Mouse (Mus musculus) granulocyte monocyte progenitor cell, adult 5-6 weeks (primary cell): ENCODE results near the gene Cela2a. TPM values are rescaled to one million over a fixed set of nuclear protein-coding genes. Genes with fewer than 3 reads are reported as not detected.

Experiments used
- ATAC-seq: replicated peaks from 2 replicates; pipeline ENCODE4 v1.8.0; 2016; ENCODE audit warnings: mild to moderate bottlenecking, moderate TSS enrichment, inconsistent platforms; ENCODE audit not compliant: poor library complexity, severe bottlenecking
- total RNA-seq, 2 experiments: library from RNA; stranded (forward) in 1 of 2; stranded (reverse) in 1 of 2; fragments of 200-712, 200-1000 nt in 1 of 2; fragments of >200 nt in 1 of 2; fragmentation: Nextera tagmentation in 1 of 2; gene quantifications; 2 replicates each; pipeline ENCODE4 v1.2.3; 2014 to 2017

Gene Cela2a
- total RNA-seq, 2 experiments from 2014 or later = not detected

- peak; percentile 13; the same call in 1 of the 2 replicates for ATAC-seq
Measured at GRCm38 (mm10) chr4:141860246-141860841, 34.4 kb upstream of the Cela2a start.

DNA sequence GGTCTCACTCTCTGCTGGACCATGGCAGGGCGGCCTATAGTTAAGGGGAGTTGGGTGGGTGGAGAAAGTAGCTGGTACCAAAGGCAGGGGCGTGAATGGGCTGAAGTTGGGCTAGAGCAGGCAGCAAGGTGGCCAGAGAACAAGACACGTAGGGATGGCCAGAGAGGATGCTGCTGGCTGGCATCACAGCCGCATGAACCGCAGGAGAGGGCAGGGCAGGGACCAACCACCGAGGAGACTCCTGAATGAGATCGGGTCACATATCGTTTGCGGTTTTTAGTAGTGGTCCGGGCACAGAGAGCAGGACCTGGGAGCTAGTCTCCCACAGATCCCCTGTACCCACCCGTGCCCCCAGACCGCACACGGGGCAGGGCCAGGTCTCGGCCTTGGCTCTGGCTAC is 33.4 kb upstream of the Cela2a start:
- ATAC-seq = no peak

DNA sequence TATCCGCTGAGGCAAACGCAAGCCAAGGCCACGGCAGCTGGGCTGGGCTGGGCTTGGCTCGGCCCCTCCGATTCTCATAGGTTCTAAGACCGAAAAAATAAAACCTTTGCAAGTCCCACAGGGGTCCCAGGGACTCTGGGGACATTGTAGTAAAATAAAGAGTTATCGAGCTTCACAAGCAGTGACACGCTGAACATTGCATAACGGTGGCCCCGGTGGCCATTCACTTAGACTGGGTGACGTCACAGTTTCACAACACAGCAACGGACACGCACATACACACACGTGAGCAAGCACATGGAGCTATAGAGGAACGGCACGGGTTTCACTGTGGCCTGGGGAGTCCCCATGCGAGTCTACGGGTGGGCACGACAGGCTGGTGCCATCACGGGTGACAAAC is 32.5 kb upstream of the Cela2a start:
- peak; percentile 50 for ATAC-seq

GRCm38 (mm10) chr4:141857422-141857930 is 31.5 kb upstream of the Cela2a start:
- peak; percentile 65 for ATAC-seq

DNA sequence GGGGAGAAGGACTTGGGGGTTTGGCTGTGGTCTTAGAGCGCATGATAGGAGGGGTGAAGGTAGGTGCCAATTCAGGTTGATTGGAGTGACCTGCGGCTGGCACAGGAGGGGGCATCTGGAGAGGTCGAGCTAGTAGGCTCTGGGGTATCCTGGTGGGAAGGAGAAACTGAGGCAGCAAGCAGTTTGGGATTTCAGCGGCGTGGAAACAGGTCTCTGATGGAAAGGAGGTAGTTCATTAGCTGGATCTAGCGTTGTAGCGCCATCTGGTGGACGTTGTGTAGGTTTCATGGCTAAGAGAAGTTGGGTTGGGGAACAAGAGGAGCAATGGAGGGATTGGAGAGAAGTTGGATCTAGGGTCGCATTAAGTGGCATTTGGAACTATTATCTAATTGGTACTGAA is 27.5 kb upstream of the Cela2a start:
- peak; percentile 38; the same call in 1 of the 2 replicates for ATAC-seq

DNA sequence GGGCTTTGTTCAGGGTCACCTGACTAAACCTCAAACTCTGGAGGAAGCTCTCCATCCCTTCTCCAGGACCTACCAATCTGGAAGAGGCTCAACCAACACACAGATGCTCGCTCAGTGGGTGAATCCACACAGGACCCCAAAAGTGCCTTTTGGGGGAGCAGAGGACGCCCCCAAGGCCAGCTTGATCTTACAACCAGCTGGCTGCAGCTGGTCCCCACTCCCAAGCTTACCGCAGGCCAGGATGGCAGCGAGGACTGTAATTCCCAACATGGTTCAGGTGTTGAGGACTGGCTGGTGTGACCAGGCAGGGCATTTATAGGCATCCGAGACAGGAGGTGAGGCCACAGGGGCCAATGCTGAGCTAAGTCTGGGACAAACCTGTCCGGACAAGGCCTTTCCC is 20.0 kb upstream of the Cela2a start, which contains the start of gene Ctrc:
Gene Ctrc, minus strand, starts transcription at position 361 of the 400 bp plus-strand sequence.
- no peak for ATAC-seq

DNA sequence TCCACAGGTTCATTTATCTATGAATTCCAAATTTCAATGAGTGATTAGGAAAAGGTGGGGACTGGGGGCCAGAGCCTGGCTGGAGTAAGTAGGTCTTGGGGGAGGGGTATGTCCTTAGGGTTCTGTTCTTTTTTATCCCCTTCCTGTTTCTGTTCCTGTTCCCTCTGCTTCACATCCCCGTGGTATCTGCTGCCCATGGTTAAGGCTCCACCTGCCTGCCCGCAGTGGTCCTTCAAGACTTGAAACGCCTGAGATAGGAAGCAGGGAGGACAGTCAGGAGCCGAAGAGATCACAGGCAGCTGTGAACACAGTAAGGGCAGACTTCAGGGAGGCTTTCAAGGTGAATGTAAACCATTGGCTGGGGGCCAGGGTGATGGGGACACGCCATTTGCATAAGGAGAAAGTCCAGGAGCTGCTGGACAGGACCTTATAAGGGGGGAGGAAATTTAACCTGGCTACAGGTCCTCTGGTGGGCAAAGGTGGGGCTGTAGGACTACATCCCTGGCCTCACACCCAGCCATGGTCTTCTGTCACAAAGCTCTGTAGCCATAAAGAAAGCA is 8.7 kb upstream of the Cela2a start:
- ATAC-seq = peak; percentile 58

DNA sequence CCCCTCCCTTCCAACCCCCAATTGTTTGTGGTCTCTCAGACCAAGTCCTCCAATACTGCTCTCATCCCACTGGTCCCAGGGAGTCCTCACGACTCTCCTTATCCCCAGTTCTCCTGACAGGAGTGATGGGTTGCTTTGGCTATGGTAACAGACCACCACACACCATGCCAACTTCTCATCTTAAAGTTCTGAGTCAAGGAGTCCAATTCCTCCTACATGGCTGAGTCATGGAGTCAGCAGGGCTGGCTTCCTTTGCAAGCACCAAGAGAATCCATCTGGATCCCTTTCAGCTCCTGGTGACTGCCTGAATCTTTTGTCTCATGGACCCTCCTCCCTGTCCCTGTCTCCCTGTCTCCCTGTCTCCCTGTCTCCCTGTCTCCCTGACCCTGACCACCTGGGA is 8.0 kb upstream of the Cela2a start:
- no peak for ATAC-seq

GRCm38 (mm10) chr4:141831361-141831760 is 5.4 kb upstream of the Cela2a start:
- ATAC-seq = no peak

- ATAC-seq = no peak
Measured at GRCm38 (mm10) chr4:141830381-141830780, 4.4 kb upstream of the Cela2a start.

- no peak for ATAC-seq
Measured at GRCm38 (mm10) chr4:141828177-141828576, 2.2 kb upstream of the Cela2a start.

- ATAC-seq = no peak
Measured at GRCm38 (mm10) chr4:141827401-141827800, 1.4 kb upstream of the Cela2a start.

DNA sequence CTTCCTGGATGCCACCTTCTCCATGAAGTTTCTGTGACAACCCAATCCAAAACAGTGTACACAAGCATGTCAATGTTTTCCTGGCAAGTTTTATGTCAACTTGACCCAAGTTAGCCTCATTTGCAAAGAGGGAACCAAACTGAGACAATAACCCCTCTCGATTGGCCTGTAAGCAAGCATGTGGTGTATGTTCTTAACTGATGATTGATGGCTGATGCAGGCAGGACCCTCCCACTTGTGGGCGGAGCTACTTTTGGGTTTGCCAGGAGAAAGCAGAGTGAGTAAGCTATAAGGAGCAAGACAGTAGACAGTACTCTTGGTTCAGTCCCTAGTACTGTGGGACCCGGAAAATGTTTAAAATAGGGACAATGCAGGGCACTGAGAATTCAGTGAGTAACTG is 3.0 kb downstream of the Cela2a start:
- ATAC-seq = peak; percentile 75

GRCm38 (mm10) chr4:141822089-141822488 is 3.9 kb downstream of the Cela2a start:
- no peak for ATAC-seq

GRCm38 (mm10) chr4:141821178-141821577 is 4.8 kb downstream of the Cela2a start:
- ATAC-seq = no peak

DNA sequence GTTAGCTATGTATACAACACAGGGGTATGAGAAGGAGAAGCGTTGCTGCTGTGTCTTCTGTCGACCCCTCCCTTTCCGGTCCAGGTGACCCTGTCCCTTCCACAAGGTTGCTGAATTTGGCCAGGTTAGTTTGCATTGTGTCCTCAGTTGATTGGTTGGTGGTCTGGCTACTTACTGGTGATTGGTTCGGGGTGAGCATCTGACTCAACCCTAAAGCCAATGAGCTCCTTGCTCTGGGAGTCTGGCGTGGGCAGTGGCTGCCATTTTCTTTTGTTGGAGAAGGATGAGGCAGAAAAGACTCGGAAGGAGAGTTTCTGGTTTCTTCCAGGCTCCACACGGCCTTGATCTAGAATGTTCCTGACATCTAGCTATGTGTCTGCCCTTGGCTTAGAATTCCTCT is 6.6 kb downstream of the Cela2a start:
- no peak for ATAC-seq

DNA sequence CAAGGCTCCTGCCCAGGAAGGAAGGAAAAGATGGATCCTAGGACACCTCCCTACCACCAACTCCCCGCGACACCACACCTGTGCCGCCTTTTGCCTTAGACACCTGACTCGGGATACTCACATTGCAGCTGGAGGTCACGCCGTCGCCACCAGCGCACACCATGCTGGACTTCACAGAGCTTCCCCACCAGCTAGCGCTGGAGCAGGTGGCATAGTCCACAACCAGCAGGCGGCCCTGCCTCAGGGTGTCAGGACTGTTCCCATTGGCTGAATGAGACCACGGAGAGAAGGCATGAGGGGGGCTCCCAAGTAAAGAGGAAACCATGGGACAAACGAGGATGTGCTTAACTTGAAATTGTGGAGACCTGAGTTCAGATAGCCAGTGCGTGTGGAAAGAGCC is 7.1 kb downstream of the Cela2a start:
- no peak for ATAC-seq

GRCm38 (mm10) chr4:141817706-141818105 is 8.3 kb downstream of the Cela2a start:
- no peak for ATAC-seq

DNA sequence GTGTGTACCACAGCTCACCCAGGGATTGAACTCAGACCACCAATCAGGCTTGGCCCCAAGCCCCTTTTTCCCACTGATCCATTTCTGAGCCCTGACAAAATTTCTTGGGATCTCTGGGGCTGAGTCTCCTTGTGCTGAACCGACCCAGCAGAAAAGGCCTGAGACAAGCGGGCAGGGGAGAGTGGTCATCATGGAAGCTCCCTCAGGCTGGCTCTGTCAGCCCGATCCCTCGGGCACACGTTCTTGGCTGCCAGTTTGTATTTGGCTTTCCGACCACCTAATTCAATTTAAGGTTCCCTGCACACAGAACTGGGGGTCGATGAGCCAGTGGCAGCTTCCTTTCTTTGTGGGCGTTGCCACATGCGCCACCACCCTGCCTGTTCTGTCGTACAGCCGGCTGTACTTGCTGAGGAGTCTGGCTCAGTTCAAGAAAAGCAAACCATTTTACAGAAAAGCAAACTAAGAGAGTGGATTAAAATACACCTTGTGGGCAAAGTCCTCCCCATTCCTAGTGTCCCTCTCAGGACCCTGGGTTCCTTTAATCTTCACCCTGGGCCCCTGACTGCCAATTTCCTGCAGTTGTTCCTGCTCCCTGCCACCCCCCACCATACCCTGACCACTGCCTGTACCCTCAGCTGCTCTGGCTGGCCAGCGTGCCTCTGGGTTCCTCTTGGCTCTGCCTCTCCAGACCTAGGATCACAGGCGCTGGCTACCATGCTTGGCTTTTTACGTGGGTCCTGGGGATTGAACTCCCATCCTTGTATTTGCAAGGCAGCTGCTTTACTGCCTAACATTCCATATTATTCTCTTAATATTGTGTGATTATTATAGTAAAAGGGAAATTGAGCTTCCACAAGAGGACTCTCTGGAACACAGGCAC is 8.9 kb downstream of the Cela2a start:
- ATAC-seq = no peak

- ATAC-seq = no peak
Measured at GRCm38 (mm10) chr4:141816267-141816666, 9.7 kb downstream of the Cela2a start.

GRCm38 (mm10) chr4:141811375-141811774 is 14.6 kb downstream of the Cela2a start:
- ATAC-seq = no peak
